Mouse (Mus musculus) CH12.LX (cell line): ENCODE data around the gene Grb2. TPM values are rescaled to one million over a fixed set of nuclear protein-coding genes. Genes with fewer than 3 reads are reported as not detected.

Source experiments
- DNase-seq: peaks from one replicate; pipeline ENCODE4 v3.0.0-alpha.2; 2013; ENCODE audit errors: extremely low read depth
- H3K27ac ChIP-seq: 2 replicates; pipeline ENCODE4 v1.5.1; 2012; ENCODE audit warnings: low read depth, mild to moderate bottlenecking, control low read depth, moderate library complexity; ENCODE audit not compliant: insufficient read depth
- H3K27me3 ChIP-seq: replicated peaks from 2 replicates; pipeline ENCODE3; 2012; ENCODE audit warnings: inconsistent platforms
- H3K36me3 ChIP-seq, 2 experiments: replicated peaks in 1 of 2; 2 replicates each; pipeline versions ENCODE3 to v1.6.1; 2012; ENCODE audit warnings: inconsistent platforms in 1 of 2, low read length in 1 of 2, mild to moderate bottlenecking in 1 of 2, mixed read lengths in 1 of 2, moderate library complexity in 1 of 2; ENCODE audit not compliant: control insufficient read depth in 1 of 2, insufficient read depth in 1 of 2
- H3K4me1 ChIP-seq, 2 experiments: 2 replicates each; pipeline ENCODE4 v1.6.1; 2012; ENCODE audit warnings: inconsistent platforms in 1 of 2, moderate library complexity in 1 of 2; ENCODE audit not compliant: insufficient read depth in 2 of 2, control insufficient read depth in 1 of 2
- H3K4me2 ChIP-seq: 2 replicates; pipeline ENCODE4 v1.6.1; 2012; ENCODE audit warnings: low read depth, mild to moderate bottlenecking, control low read depth; ENCODE audit not compliant: poor library complexity, insufficient read depth, severe bottlenecking
- H3K4me3 ChIP-seq, 3 experiments: fragments of 150-350 bp in 1 of 3; sonication (generic) in 1 of 3; replicated peaks in 1 of 3; 2 replicates each; pipeline versions ENCODE3 to v1.5.1; 2011 to 2012; ENCODE audit warnings: low read depth in 2 of 3, low read length in 2 of 3, mild to moderate bottlenecking in 2 of 3, moderate library complexity in 2 of 3, control low read depth in 1 of 3, improper control_type of control experiment in 1 of 3, inconsistent platforms in 1 of 3, mixed read lengths in 1 of 3; ENCODE audit not compliant: poor library complexity in 1 of 3
- H3K79me2 ChIP-seq: replicated peaks from 2 replicates; pipeline ENCODE4 v1.6.1; 2012; ENCODE audit warnings: mild to moderate bottlenecking, moderate library complexity; ENCODE audit not compliant: control insufficient read depth, poor library complexity, insufficient read depth, severe bottlenecking; ENCODE audit errors: extremely low read depth
- H3K9ac ChIP-seq: 2 replicates; pipeline ENCODE4 v1.6.1; 2012; ENCODE audit warnings: low read depth, mild to moderate bottlenecking, control low read depth, moderate library complexity; ENCODE audit not compliant: insufficient read depth
- H3K9me3 ChIP-seq: replicated peaks from 2 replicates; pipeline ENCODE3; 2012; ENCODE audit warnings: low read length, inconsistent platforms, mixed read lengths
- BHLHE40 ChIP-seq: IDR thresholded peaks from 2 replicates; pipeline ENCODE4 v1.6.1; 2011; ENCODE audit warnings: mild to moderate bottlenecking, low read depth, low read length, improper control_type of control experiment
- CHD1 ChIP-seq: IDR thresholded peaks from 2 replicates; pipeline ENCODE4 v1.6.1; 2012; ENCODE audit warnings: low read depth, low read length, improper control_type of control experiment, inconsistent platforms
- CHD2 ChIP-seq: IDR thresholded peaks from 2 replicates; pipeline ENCODE4 v1.6.1; 2011; ENCODE audit warnings: low read length, improper control_type of control experiment
- EP300 ChIP-seq: IDR thresholded peaks from 2 replicates; pipeline ENCODE4 v1.6.1; 2011; ENCODE audit warnings: low read length, improper control_type of control experiment
- ETS1 ChIP-seq: conservative IDR thresholded peaks from 2 replicates; pipeline ENCODE4 v1.6.1; 2012; ENCODE audit warnings: low read depth, mild to moderate bottlenecking, inconsistent platforms, low read length, improper control_type of control experiment, moderate library complexity
- GABPA ChIP-seq: IDR thresholded peaks from 2 replicates; pipeline ENCODE4 v1.6.1; 2012; ENCODE audit warnings: low read depth, low read length, improper control_type of control experiment, inconsistent platforms; ENCODE audit not compliant: insufficient replicate concordance
- HCFC1 ChIP-seq: IDR thresholded peaks from 2 replicates; pipeline ENCODE4 v1.6.1; 2012; ENCODE audit warnings: low read depth, mild to moderate bottlenecking, inconsistent platforms, low read length, improper control_type of control experiment
- IRF4 ChIP-seq: IDR thresholded peaks from 2 replicates; pipeline ENCODE4 v1.6.1; 2014; ENCODE audit warnings: low read depth, mild to moderate bottlenecking, inconsistent platforms, low read length, improper control_type of control experiment
- JUN ChIP-seq: IDR thresholded peaks from 2 replicates; pipeline ENCODE4 v1.6.1; 2011; ENCODE audit warnings: low read depth, mild to moderate bottlenecking, low read length, improper control_type of control experiment, moderate library complexity; ENCODE audit not compliant: insufficient read depth
- MAX ChIP-seq: IDR thresholded peaks from 2 replicates; pipeline ENCODE4 v1.6.1; 2011; ENCODE audit warnings: low read length, improper control_type of control experiment
- MXI1 ChIP-seq: IDR thresholded peaks from 2 replicates; pipeline ENCODE4 v1.6.1; 2011; ENCODE audit warnings: mild to moderate bottlenecking, low read depth, low read length, improper control_type of control experiment
- MYC ChIP-seq: IDR thresholded peaks from 2 replicates; pipeline ENCODE4 v1.6.1; 2011; ENCODE audit warnings: low read depth, mild to moderate bottlenecking, improper control_type of control experiment, low read length
- POLR2A ChIP-seq: IDR thresholded peaks from 2 replicates; pipeline ENCODE4 v1.6.1; 2011; ENCODE audit warnings: low read depth, mild to moderate bottlenecking, improper control_type of control experiment, low read length
- RCOR1 ChIP-seq: conservative IDR thresholded peaks from 2 replicates; pipeline ENCODE4 v1.6.1; 2012; ENCODE audit warnings: low read depth, mild to moderate bottlenecking, inconsistent platforms, low read length, improper control_type of control experiment
- UBTF ChIP-seq: IDR thresholded peaks from 2 replicates; pipeline ENCODE4 v1.6.1; 2012; ENCODE audit warnings: low read depth, mild to moderate bottlenecking, inconsistent platforms, low read length, improper control_type of control experiment, moderate library complexity
- dilution Hi-C: fragments of 300-500 bp; cut with MboI; formaldehyde crosslinking; loops from 2 replicates; pipeline ENCODE4 v1.14.3; 2020; ENCODE audit warnings: low sequenced_read_pairs; ENCODE audit not compliant: extremely low pct_unique_long_range_greater_than_20kb, extremely low pct_ligation_motif_present
- in situ Hi-C: fragments of 300-500 bp; cut with MboI; formaldehyde crosslinking; loops from 3 replicates; pipeline ENCODE4 v1.14.3; 2019; ENCODE audit warnings: low sequenced_read_pairs, low pct_ligation_motif_present, low pct_unique_long_range_greater_than_20kb, mixed read lengths
- polyA plus RNA-seq: library from polyadenylated mRNA; unstranded; fragments of >175 nt; gene quantifications from 2 replicates; pipeline ENCODE4 v1.2.1, GENCODE M21; 2012; ENCODE audit warnings: low read depth; ENCODE audit not compliant: insufficient read length
- total RNA-seq, 2 experiments: library from RNA; depleted of rRNA; stranded (reverse); fragments of 300-350 nt in 1 of 2; fragments of >200 nt in 1 of 2; gene quantifications; 2 replicates each; pipeline ENCODE4 v1.2.3; 2012 to 2014

Grb2 gene
- total and polyA plus RNA-seq, 3 experiments = 63.6 to 241 (median 117) TPM

GRCm38 (mm10) chr11:115697091-115697490 lies 11.3 kb downstream of the Grb2 start:
- H3K36me3 ChIP-seq = peaks cover 30 to 68% of the 10 kb centered on the region in 2 experiments
- H3K27me3 ChIP-seq = no peaks in the 10 kb centered on the region
- dilution Hi-C loops (no loop called here), in situ Hi-C loops (no loop called here)
- no peaks in the 10 kb centered on the region for H3K9me3 ChIP-seq
- no peak for DNase-seq
- no peak overlapping the region for H3K27ac ChIP-seq
- H3K4me3 ChIP-seq = no peak overlapping the region
- no peak overlapping the region for H3K9ac ChIP-seq
- TF ChIP-seq GABPA (no peak), JUN (no peak), CHD2 (no peak), HCFC1 (no peak), MAX (no peak), IRF4 (no peak)
- peaks cover 99% of the 10 kb centered on the region for H3K79me2 ChIP-seq
- H3K4me1 ChIP-seq = peaks cover 29 to 92% of the 10 kb centered on the region in 2 experiments
- H3K4me2 ChIP-seq = no peak overlapping the region

- 0 out of 2 replicates have a peak overlapping the region, but pooled peaks have one; percentile 17 for H3K4me2 ChIP-seq
Observed at GRCm38 (mm10) chr11:115696471-115696870, 11.9 kb downstream of the Grb2 start.

GRCm38 (mm10) chr11:115693979-115694578 lies 14.3 kb downstream of the Grb2 start:
- Histone ChIP-seq H3K9ac (peak overlapping the region; percentile 49), H3K4me3 (no peak overlapping the region), H3K4me1 (peaks cover 29 to 94% of the 10 kb centered on the region in 2 experiments), H3K9me3 (no peaks in the 10 kb centered on the region), H3K4me2 (peak overlapping the region; percentile 30), H3K36me3 (peaks cover 41 to 80% of the 10 kb centered on the region in 2 experiments), H3K27ac (peak overlapping the region; percentile 90), H3K79me2 (peaks cover 99% of the 10 kb centered on the region), H3K27me3 (no peaks in the 10 kb centered on the region)
- DNase-seq = no peak
- dilution Hi-C loops (no loop called here), in situ Hi-C loops (no loop called here)
- TF ChIP-seq RCOR1 = peak; percentile 53; the same call in 1 of the 2 replicates
- TF ChIP-seq ETS1 = 0 out of 2 replicates have a peak, but pooled peaks have one; percentile 24
- TF ChIP-seq MYC = peak; percentile 67; the same call in 1 of the 2 replicates
- peak; percentile 47; the same call in 1 of the 2 replicates for TF ChIP-seq EP300
- TF ChIP-seq BHLHE40 = peak; percentile 90
- no peak for TF ChIP-seq UBTF
- peak; percentile 34; the same call in 1 of the 2 replicates for TF ChIP-seq MXI1
- TF ChIP-seq CHD1 = 0 out of 2 replicates have a peak, but pooled peaks have one; percentile 28
- TF ChIP-seq MAX = 0 out of 2 replicates have a peak, but pooled peaks have one; percentile 54
- no peak for TF ChIP-seq POLR2A

More at GRCm38 (mm10) chr11:115696471-115696870, 11.9 kb downstream of the Grb2 start:
- in situ Hi-C loops (no loop called here), dilution Hi-C loops (no loop called here)
- Histone ChIP-seq H3K36me3 (peaks cover 32 to 70% of the 10 kb centered on the region in 2 experiments), H3K4me3 (no peak overlapping the region), H3K79me2 (peaks cover 100% of the 10 kb centered on the region), H3K27me3 (no peaks in the 10 kb centered on the region), H3K4me1 (peaks cover 31 to 95% of the 10 kb centered on the region in 2 experiments), H3K9ac (no peak overlapping the region), H3K9me3 (no peaks in the 10 kb centered on the region), H3K27ac (peak overlapping the region; percentile 22; the same call in 1 of the 2 replicates)
- TF ChIP-seq UBTF (no peak), POLR2A (peak; percentile 25; the same call in 1 of the 2 replicates)
- no peak for DNase-seq
